Mouse (Mus musculus): ENCODE measurements at regions not wholly inside any gene's neighbourhood (a gene's known extent, or its start where the extent isn't known, plus 50 kb on each side); places are given as distances from the start of the nearest gene placed in this dataset.

GRCm38 (mm10) chr11:31477763-31478162 is 107.9 kb upstream of the Stc2 start:
- Histone ChIP-seq H3K27ac (replicated peaks; ENCODE audit: low read depth, low read length) (no peak overlapping the region), H3K9me3 (replicated peaks; ENCODE audit: control insufficient read depth, low read length) (no peaks in the 10 kb centered on the region), H3K4me3 (ENCODE audit: low read depth, low read length) (no peak overlapping the region), H3K9ac (replicated peaks; ENCODE audit: low read length) (no peak overlapping the region), H3K4me2 (ENCODE audit: low read depth, low read length) (no peak overlapping the region), H3K36me3 (replicated peaks; ENCODE audit: control insufficient read depth, insufficient read depth, low read depth, low read length) (no peaks in the 10 kb centered on the region), H3K4me1 (ENCODE audit: control insufficient read depth, insufficient read depth, low read length) (no peaks in the 10 kb centered on the region), H3K27me3 (ENCODE audit: control insufficient read depth, insufficient read depth, low read length) (no peaks in the 10 kb centered on the region; the same call in 1 of the 2 replicates)
- ATAC-seq (replicated peaks; ENCODE audit: insufficient number of reproducible peaks, low FRiP score, low TSS enrichment, low read depth) = no peak; the same call in 1 of the 2 replicates
- DNase-seq (ENCODE audit: low spot score) = no peak
- WGBS = 77% methylated on average over 1 of the region's 1 CpGs

DNA sequence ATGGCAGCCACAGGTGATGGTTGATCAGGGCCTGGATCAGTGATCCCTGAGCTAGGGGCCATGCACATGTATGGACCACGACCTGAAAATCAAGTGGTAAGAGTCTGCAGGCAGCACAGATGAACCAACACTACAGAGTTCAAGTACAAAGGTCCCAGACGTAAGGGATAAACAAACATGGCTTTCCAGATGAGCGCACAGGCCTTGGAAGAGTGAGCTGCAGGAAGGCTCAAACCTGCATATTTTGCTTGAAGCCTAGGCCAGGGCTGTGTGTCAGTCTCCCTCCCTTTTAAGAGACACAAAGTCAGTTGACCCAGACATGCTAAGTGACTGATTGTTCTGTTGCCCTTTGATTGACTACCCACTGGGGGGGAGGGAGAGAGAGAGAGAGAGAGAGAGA is 107.2 kb upstream of the Stc2 start:
- WGBS = 69% methylated on average over 3 of the region's 3 CpGs
- H3K9ac ChIP-seq (replicated peaks; ENCODE audit: low read length) = no peak overlapping the region
- no peak overlapping the region for H3K4me3 ChIP-seq (ENCODE audit: low read depth, low read length)
- no peak overlapping the region for H3K4me2 ChIP-seq (ENCODE audit: low read depth, low read length)
- H3K4me1 ChIP-seq (ENCODE audit: control insufficient read depth, insufficient read depth, low read length) = no peaks in the 10 kb centered on the region
- no peak overlapping the region for H3K27ac ChIP-seq (replicated peaks; ENCODE audit: low read depth, low read length)
- no peaks in the 10 kb centered on the region; the same call in 1 of the 2 replicates for H3K27me3 ChIP-seq (ENCODE audit: control insufficient read depth, insufficient read depth, low read length)
- no peaks in the 10 kb centered on the region for H3K36me3 ChIP-seq (replicated peaks; ENCODE audit: control insufficient read depth, insufficient read depth, low read depth, low read length)
- H3K9me3 ChIP-seq (replicated peaks; ENCODE audit: control insufficient read depth, low read length) = no peaks in the 10 kb centered on the region
- ATAC-seq (replicated peaks; ENCODE audit: insufficient number of reproducible peaks, low FRiP score, low TSS enrichment, low read depth) (no peak), DNase-seq (ENCODE audit: low spot score) (no peak)

- H3K4me3 ChIP-seq (ENCODE audit: low read depth, low read length) = no peak overlapping the region
- no peaks in the 10 kb centered on the region; the same call in 1 of the 2 replicates for H3K27me3 ChIP-seq (ENCODE audit: control insufficient read depth, insufficient read depth, low read length)
- no peak overlapping the region for H3K9ac ChIP-seq (replicated peaks; ENCODE audit: low read length)
- no peak overlapping the region for H3K27ac ChIP-seq (replicated peaks; ENCODE audit: low read depth, low read length)
- DNase-seq (ENCODE audit: low spot score) (no peak), ATAC-seq (replicated peaks; ENCODE audit: insufficient number of reproducible peaks, low FRiP score, low TSS enrichment, low read depth) (no peak)
- no peaks in the 10 kb centered on the region for H3K9me3 ChIP-seq (replicated peaks; ENCODE audit: control insufficient read depth, low read length)
- no peak overlapping the region for H3K4me2 ChIP-seq (ENCODE audit: low read depth, low read length)
- H3K4me1 ChIP-seq (ENCODE audit: control insufficient read depth, insufficient read depth, low read length) = no peaks in the 10 kb centered on the region
- 65% methylated on average over 4 of the region's 4 CpGs for WGBS
- no peaks in the 10 kb centered on the region for H3K36me3 ChIP-seq (replicated peaks; ENCODE audit: control insufficient read depth, insufficient read depth, low read depth, low read length)
These were observed 103.1 kb upstream of the Stc2 start for GRCm38 (mm10) chr11:31473017-31473416.

DNA sequence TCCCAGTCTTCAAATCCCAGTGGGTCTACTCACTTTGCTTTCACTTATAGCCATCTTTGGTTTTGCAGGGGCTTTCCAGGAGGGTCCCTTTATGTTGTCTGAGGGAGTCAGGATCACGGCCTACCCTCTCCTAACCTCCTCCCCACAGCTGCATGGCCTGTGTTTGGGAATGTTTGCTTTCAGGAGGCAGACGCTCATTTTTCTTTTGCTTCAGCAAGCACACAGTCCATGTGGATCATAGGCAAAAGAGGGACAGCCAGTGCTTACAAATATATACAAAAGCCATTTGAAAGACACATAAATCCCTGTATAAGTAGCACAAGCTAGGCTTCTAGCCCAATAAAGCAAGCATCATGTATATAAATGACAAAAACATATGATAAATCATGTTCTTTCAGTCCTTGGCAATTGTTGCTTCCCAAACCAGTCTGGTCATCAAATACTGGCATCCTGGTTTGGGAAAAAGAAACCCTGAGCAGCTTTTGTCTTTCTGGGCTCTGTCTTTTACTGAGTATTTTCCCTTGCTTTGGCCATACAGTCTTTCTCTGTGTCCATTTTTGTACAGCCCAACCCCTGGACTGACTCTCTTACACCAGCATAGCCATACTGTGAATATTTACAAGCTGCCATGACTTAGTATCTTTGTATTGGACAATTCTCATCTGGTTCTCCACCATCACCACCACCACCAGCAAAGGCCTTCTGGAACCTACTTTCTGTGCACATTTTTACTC is 101.0 kb upstream of the Stc2 start:
- no peaks in the 10 kb centered on the region for H3K27me3 ChIP-seq (ENCODE audit: control insufficient read depth, insufficient read depth, low read length)
- ATAC-seq (replicated peaks; ENCODE audit: insufficient number of reproducible peaks, low FRiP score, low TSS enrichment, low read depth) (no peak), DNase-seq (ENCODE audit: low spot score) (no peak)
- no peak overlapping the region for H3K27ac ChIP-seq (replicated peaks; ENCODE audit: low read depth, low read length)
- H3K9ac ChIP-seq (replicated peaks; ENCODE audit: low read length) = no peak overlapping the region
- no peak overlapping the region for H3K4me2 ChIP-seq (ENCODE audit: low read depth, low read length)
- H3K9me3 ChIP-seq (replicated peaks; ENCODE audit: control insufficient read depth, low read length) = no peaks in the 10 kb centered on the region
- no peak overlapping the region for H3K4me3 ChIP-seq (ENCODE audit: low read depth, low read length)
- 73% methylated on average over 2 of the region's 2 CpGs for WGBS
- H3K36me3 ChIP-seq (replicated peaks; ENCODE audit: control insufficient read depth, insufficient read depth, low read depth, low read length) = no peaks in the 10 kb centered on the region
- H3K4me1 ChIP-seq (ENCODE audit: control insufficient read depth, insufficient read depth, low read length) = no peaks in the 10 kb centered on the region

- H3K27me3 ChIP-seq (ENCODE audit: control insufficient read depth, insufficient read depth, low read length) = no peaks in the 10 kb centered on the region
- H3K4me2 ChIP-seq (ENCODE audit: low read depth, low read length) = no peak overlapping the region
- DNase-seq (ENCODE audit: low spot score) (no peak), ATAC-seq (replicated peaks; ENCODE audit: insufficient number of reproducible peaks, low FRiP score, low TSS enrichment, low read depth) (no peak)
- H3K4me1 ChIP-seq (ENCODE audit: control insufficient read depth, insufficient read depth, low read length) = no peaks in the 10 kb centered on the region
- WGBS = 90% methylated on average over 1 of the region's 1 CpGs
- H3K9me3 ChIP-seq (replicated peaks; ENCODE audit: control insufficient read depth, low read length) = no peaks in the 10 kb centered on the region
- no peak overlapping the region for H3K4me3 ChIP-seq (ENCODE audit: low read depth, low read length)
- no peaks in the 10 kb centered on the region for H3K36me3 ChIP-seq (replicated peaks; ENCODE audit: control insufficient read depth, insufficient read depth, low read depth, low read length)
- no peak overlapping the region for H3K9ac ChIP-seq (replicated peaks; ENCODE audit: low read length)
- no peak overlapping the region for H3K27ac ChIP-seq (replicated peaks; ENCODE audit: low read depth, low read length)
These were observed 95.0 kb upstream of the Stc2 start for GRCm38 (mm10) chr11:31464844-31465243.

GRCm38 (mm10) chr11:31462440-31462839 is 92.6 kb upstream of the Stc2 start:
- Histone ChIP-seq H3K36me3 (replicated peaks; ENCODE audit: control insufficient read depth, insufficient read depth, low read depth, low read length) (no peaks in the 10 kb centered on the region), H3K9ac (replicated peaks; ENCODE audit: low read length) (no peak overlapping the region)
- no peak for DNase-seq (ENCODE audit: low spot score)

GRCm38 (mm10) chr11:31461824-31462223 is 92.0 kb upstream of the Stc2 start:
- H3K4me3 ChIP-seq (ENCODE audit: low read depth, low read length) = no peak overlapping the region
- 81% methylated on average over 4 of the region's 4 CpGs for WGBS

More at GRCm38 (mm10) chr11:31462440-31462839, 92.6 kb upstream of the Stc2 start:
- Histone ChIP-seq H3K9me3 (replicated peaks; ENCODE audit: control insufficient read depth, low read length) (no peaks in the 10 kb centered on the region), H3K4me3 (ENCODE audit: low read depth, low read length) (no peak overlapping the region), H3K4me1 (ENCODE audit: control insufficient read depth, insufficient read depth, low read length) (no peaks in the 10 kb centered on the region), H3K27ac (replicated peaks; ENCODE audit: low read depth, low read length) (no peak overlapping the region), H3K4me2 (ENCODE audit: low read depth, low read length) (no peak overlapping the region), H3K27me3 (ENCODE audit: control insufficient read depth, insufficient read depth, low read length) (no peaks in the 10 kb centered on the region)
- no peak for ATAC-seq (replicated peaks; ENCODE audit: insufficient number of reproducible peaks, low FRiP score, low TSS enrichment, low read depth)

DNA sequence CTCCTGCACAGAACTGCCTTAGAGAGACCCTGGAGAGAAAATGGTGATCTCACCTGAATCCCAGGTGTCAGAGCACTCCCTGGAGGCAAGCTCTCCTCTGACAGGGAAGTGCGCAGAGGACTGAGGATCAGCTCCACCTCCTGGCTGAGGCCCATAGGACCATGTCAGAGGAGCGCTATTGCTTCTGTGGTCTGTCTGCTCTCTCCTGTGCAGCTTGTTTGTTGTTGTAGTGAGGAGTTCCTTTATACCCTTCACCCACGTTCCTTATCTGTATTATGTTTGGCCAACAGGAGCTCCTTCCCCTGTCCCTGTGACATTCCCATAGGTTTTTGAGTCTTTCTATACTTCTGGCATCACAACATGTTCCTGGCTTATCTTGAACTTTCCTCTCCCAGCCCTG is 91.5 kb upstream of the Stc2 start:
- 69% methylated on average over 3 of the region's 3 CpGs for WGBS

More at GRCm38 (mm10) chr11:31461824-31462223, 92.0 kb upstream of the Stc2 start:
- H3K27ac ChIP-seq (replicated peaks; ENCODE audit: low read depth, low read length) = no peak overlapping the region
- DNase-seq (ENCODE audit: low spot score) (no peak), ATAC-seq (replicated peaks; ENCODE audit: insufficient number of reproducible peaks, low FRiP score, low TSS enrichment, low read depth) (no peak)
- no peaks in the 10 kb centered on the region for H3K27me3 ChIP-seq (ENCODE audit: control insufficient read depth, insufficient read depth, low read length)
- no peak overlapping the region for H3K9ac ChIP-seq (replicated peaks; ENCODE audit: low read length)
- no peaks in the 10 kb centered on the region for H3K4me1 ChIP-seq (ENCODE audit: control insufficient read depth, insufficient read depth, low read length)
- H3K9me3 ChIP-seq (replicated peaks; ENCODE audit: control insufficient read depth, low read length) = no peaks in the 10 kb centered on the region
- H3K36me3 ChIP-seq (replicated peaks; ENCODE audit: control insufficient read depth, insufficient read depth, low read depth, low read length) = no peaks in the 10 kb centered on the region
- no peak overlapping the region for H3K4me2 ChIP-seq (ENCODE audit: low read depth, low read length)

More for the DNA sequence above, 91.5 kb upstream of the Stc2 start:
- ATAC-seq (replicated peaks; ENCODE audit: insufficient number of reproducible peaks, low FRiP score, low TSS enrichment, low read depth) (no peak), DNase-seq (ENCODE audit: low spot score) (no peak)
- Histone ChIP-seq H3K9ac (replicated peaks; ENCODE audit: low read length) (no peak overlapping the region), H3K27me3 (ENCODE audit: control insufficient read depth, insufficient read depth, low read length) (no peaks in the 10 kb centered on the region), H3K4me1 (ENCODE audit: control insufficient read depth, insufficient read depth, low read length) (no peaks in the 10 kb centered on the region), H3K9me3 (replicated peaks; ENCODE audit: control insufficient read depth, low read length) (no peaks in the 10 kb centered on the region), H3K4me2 (ENCODE audit: low read depth, low read length) (no peak overlapping the region), H3K27ac (replicated peaks; ENCODE audit: low read depth, low read length) (no peak overlapping the region), H3K36me3 (replicated peaks; ENCODE audit: control insufficient read depth, insufficient read depth, low read depth, low read length) (no peaks in the 10 kb centered on the region), H3K4me3 (ENCODE audit: low read depth, low read length) (no peak overlapping the region)

Measured in embryonic facial prominence, embryonic 11.5 days (tissue).